Mouse (Mus musculus): ENCODE results near the gene Fopnl. TPM values are rescaled to one million over a fixed set of nuclear protein-coding genes. Genes with fewer than 3 reads are reported as not detected.

Gene Fopnl
- polyA plus RNA-seq, 1 experiment from 2014 or later = 205 TPM

- H3K27ac ChIP-seq = no peak overlapping the region
- H3K9me3 ChIP-seq (replicated peaks) = no peaks in the 10 kb centered on the region
- no peaks in the 10 kb centered on the region for H3K27me3 ChIP-seq
- H3K4me3 ChIP-seq = no peak overlapping the region
- whole genome bisulfite sequencing = 85% methylated on average over 2 of the region's 2 CpGs
- no peaks in the 10 kb centered on the region for H3K36me3 ChIP-seq (ENCODE audit: poor library complexity, severe bottlenecking)
- no peak for ATAC-seq
- no peaks in the 10 kb centered on the region for H3K4me1 ChIP-seq
- no peak overlapping the region for H3K4me2 ChIP-seq
- H3K9ac ChIP-seq = no peak overlapping the region
Measured at GRCm38 (mm10) chr16:14264504-14264903, 52.7 kb downstream of the Fopnl start.

DNA sequence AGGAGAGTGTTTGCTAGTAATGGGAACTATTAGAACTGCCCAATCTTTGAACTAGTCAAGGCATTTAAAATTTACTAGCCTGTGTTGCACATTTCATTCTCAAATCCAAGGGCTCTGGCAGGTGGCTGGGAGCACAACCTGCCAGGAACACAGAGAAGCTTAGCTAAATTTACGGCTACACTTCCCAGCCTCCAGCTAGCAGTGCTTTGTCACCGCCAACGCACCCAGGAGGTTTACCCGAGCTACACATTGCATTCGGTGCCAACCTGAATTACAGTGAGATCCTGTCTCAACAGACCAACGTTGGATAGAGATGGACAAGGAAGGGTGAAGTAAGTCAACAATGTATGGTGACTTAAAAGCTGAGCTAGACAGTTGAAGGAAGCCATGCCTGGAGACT lies 54.0 kb downstream of the Fopnl start:
- no peak overlapping the region for H3K27ac ChIP-seq

GRCm38 (mm10) chr16:14262410-14262809 lies 54.8 kb downstream of the Fopnl start:
- Histone ChIP-seq H3K36me3 (ENCODE audit: poor library complexity, severe bottlenecking) (no peaks in the 10 kb centered on the region), H3K27ac (no peak overlapping the region), H3K4me3 (no peak overlapping the region), H3K9ac (no peak overlapping the region), H3K4me2 (no peak overlapping the region), H3K9me3 (replicated peaks) (no peaks in the 10 kb centered on the region), H3K27me3 (no peaks in the 10 kb centered on the region), H3K4me1 (no peaks in the 10 kb centered on the region)
- ATAC-seq = no peak
- 78% methylated on average over 1 of the region's 1 CpGs for WGBS

More for the DNA sequence above, 54.0 kb downstream of the Fopnl start:
- Histone ChIP-seq H3K27me3 (no peaks in the 10 kb centered on the region), H3K36me3 (ENCODE audit: poor library complexity, severe bottlenecking) (no peaks in the 10 kb centered on the region), H3K4me3 (no peak overlapping the region), H3K9ac (no peak overlapping the region), H3K4me1 (no peaks in the 10 kb centered on the region), H3K9me3 (replicated peaks) (no peaks in the 10 kb centered on the region), H3K4me2 (no peak overlapping the region)
- WGBS = 92% methylated on average over 6 of the region's 6 CpGs
- ATAC-seq = no peak

DNA sequence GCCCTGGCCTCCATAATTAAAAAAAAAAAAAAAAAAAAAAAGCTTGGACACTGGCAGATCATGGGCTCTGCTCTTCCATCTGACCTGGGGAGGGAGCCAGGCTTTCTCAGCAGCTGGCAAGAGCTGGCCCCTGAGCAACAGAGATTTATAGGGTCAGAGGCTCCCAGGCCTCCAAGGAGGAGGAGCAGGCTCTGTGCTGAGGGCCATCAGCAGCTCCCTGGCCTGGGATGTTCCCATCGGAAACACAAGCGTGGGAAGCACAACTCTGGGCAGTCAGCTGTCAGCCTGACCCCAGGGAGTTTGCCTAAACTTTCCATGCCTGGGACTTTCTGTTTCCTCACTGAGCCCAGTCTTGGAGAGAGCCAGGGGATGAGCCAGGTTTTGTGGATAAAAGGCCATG lies 58.3 kb downstream of the Fopnl start:
- no peak for ATAC-seq
- H3K27me3 ChIP-seq = no peaks in the 10 kb centered on the region
- no peaks in the 10 kb centered on the region for H3K4me1 ChIP-seq

GRCm38 (mm10) chr16:14253586-14253985 lies 63.6 kb downstream of the Fopnl start:
- Histone ChIP-seq H3K4me2 (no peak overlapping the region), H3K36me3 (ENCODE audit: poor library complexity, severe bottlenecking) (no peaks in the 10 kb centered on the region), H3K27me3 (no peaks in the 10 kb centered on the region), H3K9me3 (replicated peaks) (no peaks in the 10 kb centered on the region), H3K27ac (no peak overlapping the region), H3K9ac (no peak overlapping the region), H3K4me3 (no peak overlapping the region), H3K4me1 (no peaks in the 10 kb centered on the region)
- no peak for ATAC-seq
- WGBS = 91% methylated on average over 3 of the region's 3 CpGs

More for the DNA sequence above, 58.3 kb downstream of the Fopnl start:
- WGBS = 73% methylated on average over 2 of the region's 2 CpGs
- Histone ChIP-seq H3K27ac (no peak overlapping the region), H3K36me3 (ENCODE audit: poor library complexity, severe bottlenecking) (no peaks in the 10 kb centered on the region), H3K9ac (no peak overlapping the region), H3K4me3 (no peak overlapping the region), H3K4me2 (no peak overlapping the region), H3K9me3 (replicated peaks) (no peaks in the 10 kb centered on the region)

DNA sequence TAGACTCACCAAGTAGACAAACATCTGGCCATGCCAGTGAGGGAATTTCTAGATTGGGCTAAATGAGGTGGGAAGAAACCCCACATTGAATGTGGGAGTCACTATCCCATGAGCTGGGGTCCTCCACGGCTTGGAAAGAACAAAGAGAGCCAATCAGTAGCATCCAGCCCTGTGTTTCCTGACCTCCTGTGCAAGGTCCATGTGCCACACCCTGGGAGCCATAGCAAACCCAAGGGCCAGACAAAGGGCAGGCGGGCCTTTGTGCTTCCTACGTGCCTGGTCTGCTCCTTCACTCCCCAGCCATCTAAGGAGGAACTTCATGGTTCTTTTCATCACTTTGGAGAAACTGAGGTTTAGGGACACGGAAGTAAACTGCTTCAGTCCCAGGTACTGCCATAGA lies 64.3 kb downstream of the Fopnl start:
- 60% methylated on average over 4 of the region's 4 CpGs for WGBS
- Histone ChIP-seq H3K27me3 (no peaks in the 10 kb centered on the region), H3K9ac (no peak overlapping the region), H3K4me3 (no peak overlapping the region), H3K4me1 (no peaks in the 10 kb centered on the region), H3K4me2 (no peak overlapping the region), H3K9me3 (replicated peaks) (no peaks in the 10 kb centered on the region), H3K27ac (no peak overlapping the region), H3K36me3 (ENCODE audit: poor library complexity, severe bottlenecking) (no peaks in the 10 kb centered on the region)
- ATAC-seq = no peak

- H3K27ac ChIP-seq = no peak overlapping the region
- no peak overlapping the region for H3K4me2 ChIP-seq
- ATAC-seq = no peak
- 76% methylated on average over 1 of the region's 1 CpGs for WGBS
- H3K4me1 ChIP-seq = no peaks in the 10 kb centered on the region
- H3K4me3 ChIP-seq = no peak overlapping the region
- H3K36me3 ChIP-seq (ENCODE audit: poor library complexity, severe bottlenecking) = no peaks in the 10 kb centered on the region
- H3K27me3 ChIP-seq = no peaks in the 10 kb centered on the region
- no peak overlapping the region for H3K9ac ChIP-seq
- H3K9me3 ChIP-seq (replicated peaks) = no peaks in the 10 kb centered on the region
Measured at GRCm38 (mm10) chr16:14249913-14250312, 67.3 kb downstream of the Fopnl start.

Other genes starting within 250 kb of the Fopnl start
- gene Nde1, start 154.1 kb downstream of the Fopnl start, polyA plus RNA-seq (2015; fragmentation: Nextera tagmentation; extraction: Ambion mirVana) = 118 and 127 TPM in 2 replicates
- gene Marf1, start 154.1 kb downstream of the Fopnl start, polyA plus RNA-seq (2015; fragmentation: Nextera tagmentation; extraction: Ambion mirVana) = 17.1 and 20.2 TPM in 2 replicates
- gene Myh11, start 26.0 kb downstream of the Fopnl start, polyA plus RNA-seq (2015; fragmentation: Nextera tagmentation; extraction: Ambion mirVana) = 0.05 and 0.18 TPM in 2 replicates
- 8.3 and 8.6 TPM in 2 replicates for gene Abcc1, start 44.2 kb upstream of the Fopnl start, polyA plus RNA-seq (2015; fragmentation: Nextera tagmentation; extraction: Ambion mirVana)
- gene A630010A05Rik, start 244.9 kb upstream of the Fopnl start, polyA plus RNA-seq (2015; fragmentation: Nextera tagmentation; extraction: Ambion mirVana) = not detected in 2 replicates